Mouse (Mus musculus) mouse embryonic stem cell (cell line): ENCODE measurements around the gene Abi3bp.

Source experiments
- in situ Hi-C, 2 experiments: fragments of 300-500 bp; cut with MboI; formaldehyde crosslinking; loops; 1 replicate in 1 of 2; 3 replicates in 1 of 2; pipeline ENCODE4 v1.14.3; 2019 to 2020; ENCODE audit warnings: low sequenced_read_pairs in 2 of 2, low pct_unique_long_range_greater_than_20kb in 1 of 2, mixed read lengths in 1 of 2; ENCODE audit not compliant: unreplicated experiment in 1 of 2

Gene Abi3bp

DNA sequence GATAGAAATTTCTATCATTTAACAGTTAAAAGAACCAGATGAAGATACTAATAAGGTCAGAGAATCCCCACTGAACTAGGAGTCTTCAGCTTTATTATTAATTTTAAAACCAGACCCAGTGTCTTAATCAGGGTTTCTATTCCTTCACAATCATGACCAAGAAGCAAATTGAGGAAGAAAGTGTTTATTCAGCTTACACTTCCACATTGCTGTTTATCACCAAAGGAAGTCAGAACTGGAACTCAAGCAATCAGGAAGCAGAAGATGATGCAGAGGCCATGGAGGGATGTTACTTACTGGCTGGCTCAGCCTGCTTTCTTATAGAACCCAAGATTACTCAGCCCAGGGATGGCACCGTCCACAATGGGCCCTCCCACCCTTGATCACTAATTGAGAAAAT, 251.4 kb downstream of the Abi3bp start:
- in situ Hi-C loops, result no loop called here
